Mouse (Mus musculus): ENCODE measurements around the gene Adgrg4. TPM values are rescaled to one million over a fixed set of nuclear protein-coding genes. Genes with fewer than 3 reads are reported as not detected.

Gene Adgrg4
- polyA plus RNA-seq (2015; fragmentation: Nextera tagmentation; extraction: Ambion mirVana): not detected in 2 replicates

DNA sequence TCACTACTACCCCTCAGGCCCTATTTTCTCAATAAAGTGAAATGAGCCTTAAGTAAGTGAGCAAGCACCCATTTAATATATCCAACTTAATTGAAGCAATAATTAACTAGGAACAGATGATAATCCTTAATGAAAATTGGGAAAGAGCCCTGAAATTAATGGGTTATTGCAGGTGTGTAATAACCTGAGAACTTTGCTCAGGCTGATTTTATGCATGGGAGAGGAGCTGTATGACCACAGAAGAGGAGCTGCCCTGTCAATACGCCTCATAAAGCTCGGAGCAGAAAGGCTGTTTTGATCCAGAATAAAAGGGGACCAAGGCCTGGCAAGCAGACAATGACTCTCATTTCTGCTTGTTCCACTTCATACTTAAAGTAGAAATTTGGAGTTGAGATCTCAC, at the start of gene Adgrg4:
Gene Adgrg4, plus strand, starts transcription at position 301 of the 400 bp plus-strand sequence.
- Histone ChIP-seq H3K4me1 (no peaks in the 10 kb centered on the region), H3K27me3 (no peaks in the 10 kb centered on the region), H3K4me3 (no peak within 1 kb of the TSS), H3K36me3 (no peaks in the 10 kb centered on the region), H3K4me2 (no peak within 1 kb of the TSS), H3K9ac (no peak within 1 kb of the TSS), H3K27ac (no peak within 1 kb of the TSS), H3K9me3 (no peaks in the 10 kb centered on the region)
- no peak for ATAC-seq (ENCODE audit: borderline replicate concordance, extremely low read depth, low FRiP score, low TSS enrichment)
- WGBS: 68% methylated on average over 2 of the region's 2 CpGs

DNA sequence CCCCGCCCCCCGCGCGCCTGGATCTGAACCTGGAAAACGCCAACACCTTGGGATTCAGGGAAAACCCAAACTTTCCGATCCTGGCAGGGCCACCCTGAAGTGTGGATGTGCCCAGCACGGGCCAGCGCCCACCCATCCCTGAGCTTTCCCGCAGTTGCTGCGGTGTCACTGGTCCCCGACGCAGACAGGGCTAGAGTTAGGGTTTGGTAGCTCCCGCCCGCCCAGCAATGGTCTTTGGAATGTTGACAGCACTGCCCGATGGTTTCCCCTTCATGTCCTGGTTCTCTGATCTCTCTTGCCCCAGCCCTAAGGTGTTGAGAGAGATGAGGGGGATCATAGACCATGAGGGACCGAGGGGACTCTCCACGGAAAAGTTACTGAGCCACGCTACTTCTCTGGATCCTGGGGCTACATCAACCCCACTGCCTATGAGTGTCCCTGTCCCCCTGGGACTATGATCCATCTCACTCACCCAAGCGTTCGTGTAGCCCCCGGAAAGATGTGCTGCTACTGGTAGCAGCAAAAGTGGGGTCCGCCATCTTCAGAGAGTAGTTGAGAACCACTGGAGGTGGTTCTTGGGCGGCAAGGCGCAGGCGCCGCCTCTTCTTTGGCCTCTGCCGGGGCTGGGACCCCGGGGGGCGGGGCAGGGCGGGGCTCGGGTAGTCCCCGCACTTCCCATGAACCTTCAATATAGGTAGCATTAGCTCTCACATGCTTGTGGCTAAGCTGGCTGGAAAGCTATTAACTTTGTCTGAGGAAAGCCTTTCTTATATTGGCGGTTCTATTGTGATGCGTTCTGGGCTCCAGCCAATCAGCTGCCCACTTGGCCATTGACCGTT, 48.0 kb upstream of the Adgrg4 start, which contains the start of gene Map7d3:
Gene Map7d3, minus strand, starts transcription at position 562 of the 839 bp plus-strand sequence.
- peak within 1 kb of the TSS; percentile 36 for H3K9ac ChIP-seq
- peak within 1 kb of the TSS; percentile 72 for H3K4me2 ChIP-seq
- H3K27ac ChIP-seq: no peak within 1 kb of the TSS
- 20% methylated on average over 35 of the region's 35 CpGs for WGBS
- peak; percentile 65; the same call in 1 of the 2 replicates for ATAC-seq (ENCODE audit: borderline replicate concordance, extremely low read depth, low FRiP score, low TSS enrichment)
- no peaks in the 10 kb centered on the region for H3K27me3 ChIP-seq
- H3K4me1 ChIP-seq: no peaks in the 10 kb centered on the region
- no peaks in the 10 kb centered on the region for H3K9me3 ChIP-seq
- H3K36me3 ChIP-seq: no peaks in the 10 kb centered on the region
- peak within 1 kb of the TSS; percentile 47 for H3K4me3 ChIP-seq

DNA sequence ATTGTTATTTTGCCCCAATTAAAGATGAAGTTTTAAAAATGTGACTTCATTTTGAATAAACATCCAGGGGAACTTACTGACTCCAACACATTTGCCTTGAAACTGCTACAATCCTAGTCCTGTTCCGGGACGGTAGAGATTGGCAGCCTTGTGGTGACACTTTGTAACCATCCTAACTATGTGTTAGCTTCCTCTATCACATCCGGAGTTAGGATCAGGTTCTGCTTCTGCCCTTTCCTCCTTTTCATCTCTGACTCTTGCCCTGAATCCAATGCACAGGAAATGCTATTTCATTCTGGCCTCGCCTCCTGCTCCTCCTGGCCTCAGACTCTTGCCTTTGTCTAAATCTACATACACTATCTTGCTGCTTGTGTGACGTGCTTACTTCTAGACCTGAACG, 42.5 kb upstream of the Adgrg4 start:
- Histone ChIP-seq H3K36me3 (no peaks in the 10 kb centered on the region), H3K27ac (no peak overlapping the region), H3K9me3 (no peaks in the 10 kb centered on the region), H3K27me3 (no peaks in the 10 kb centered on the region), H3K9ac (no peak overlapping the region), H3K4me1 (no peaks in the 10 kb centered on the region), H3K4me3 (no peak overlapping the region), H3K4me2 (no peak overlapping the region)
- no peak for ATAC-seq (ENCODE audit: borderline replicate concordance, extremely low read depth, low FRiP score, low TSS enrichment)
- 61% methylated on average over 6 of the region's 6 CpGs for WGBS

DNA sequence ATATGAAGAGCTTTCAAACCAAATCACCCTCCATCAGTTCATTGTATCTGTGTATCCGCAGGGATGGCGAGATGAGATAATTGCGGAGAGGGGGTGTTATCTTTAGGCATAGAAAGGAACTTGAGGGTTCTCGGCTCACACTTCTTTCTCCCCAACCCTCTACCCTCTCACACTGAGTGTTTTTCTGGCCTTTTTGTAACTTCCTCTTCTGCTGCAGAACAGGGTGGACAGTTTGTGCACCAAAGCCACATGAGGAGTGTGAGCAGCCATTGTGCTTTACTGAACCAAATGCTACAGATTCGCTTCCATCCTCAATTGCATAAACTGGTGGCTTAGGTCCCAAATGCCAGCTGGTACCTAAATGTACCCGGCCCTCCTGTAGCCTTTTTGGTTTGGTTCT, 34.1 kb upstream of the Adgrg4 start:
- no peak for ATAC-seq (ENCODE audit: borderline replicate concordance, extremely low read depth, low FRiP score, low TSS enrichment)
- Histone ChIP-seq H3K9ac (no peak overlapping the region), H3K36me3 (no peaks in the 10 kb centered on the region), H3K4me2 (no peak overlapping the region), H3K27ac (no peak overlapping the region), H3K9me3 (no peaks in the 10 kb centered on the region), H3K27me3 (no peaks in the 10 kb centered on the region), H3K4me1 (no peaks in the 10 kb centered on the region), H3K4me3 (no peak overlapping the region)
- WGBS: 81% methylated on average over 6 of the region's 6 CpGs

DNA sequence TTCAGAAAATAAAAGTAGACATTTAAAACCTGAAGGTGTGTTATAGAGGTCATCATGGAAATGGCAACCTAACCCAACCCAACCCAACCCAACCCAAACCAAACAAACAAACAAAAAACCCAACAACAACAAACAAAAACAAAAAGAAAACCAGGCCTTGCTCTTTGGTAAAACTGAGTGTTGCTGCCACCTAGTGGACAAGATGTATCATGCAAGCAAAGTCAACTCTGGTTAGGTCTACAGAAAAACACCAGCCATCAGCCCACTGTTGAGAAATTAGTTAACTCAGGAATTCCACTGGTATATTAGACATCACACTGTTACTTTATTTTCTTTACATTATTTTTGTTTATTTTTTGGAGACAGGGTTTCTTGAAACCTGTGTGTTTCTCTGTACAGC, 30.6 kb upstream of the Adgrg4 start:
- Histone ChIP-seq H3K9me3 (no peaks in the 10 kb centered on the region), H3K4me2 (no peak overlapping the region), H3K9ac (no peak overlapping the region), H3K36me3 (no peaks in the 10 kb centered on the region), H3K4me1 (no peaks in the 10 kb centered on the region), H3K4me3 (no peak overlapping the region), H3K27me3 (no peaks in the 10 kb centered on the region), H3K27ac (no peak overlapping the region)
- ATAC-seq (ENCODE audit: borderline replicate concordance, extremely low read depth, low FRiP score, low TSS enrichment): no peak

- H3K27ac ChIP-seq: no peak overlapping the region
- H3K9ac ChIP-seq: no peak overlapping the region
- H3K9me3 ChIP-seq: no peaks in the 10 kb centered on the region
- no peak overlapping the region for H3K4me3 ChIP-seq
- no peaks in the 10 kb centered on the region for H3K27me3 ChIP-seq
- no peaks in the 10 kb centered on the region for H3K4me1 ChIP-seq
- ATAC-seq (ENCODE audit: borderline replicate concordance, extremely low read depth, low FRiP score, low TSS enrichment): no peak
- no peak overlapping the region for H3K4me2 ChIP-seq
- WGBS: 67% methylated on average over 5 of the region's 5 CpGs
- H3K36me3 ChIP-seq: no peaks in the 10 kb centered on the region
Measured at GRCm38 (mm10) chrX:56841255-56841654, 28.7 kb upstream of the Adgrg4 start.

DNA sequence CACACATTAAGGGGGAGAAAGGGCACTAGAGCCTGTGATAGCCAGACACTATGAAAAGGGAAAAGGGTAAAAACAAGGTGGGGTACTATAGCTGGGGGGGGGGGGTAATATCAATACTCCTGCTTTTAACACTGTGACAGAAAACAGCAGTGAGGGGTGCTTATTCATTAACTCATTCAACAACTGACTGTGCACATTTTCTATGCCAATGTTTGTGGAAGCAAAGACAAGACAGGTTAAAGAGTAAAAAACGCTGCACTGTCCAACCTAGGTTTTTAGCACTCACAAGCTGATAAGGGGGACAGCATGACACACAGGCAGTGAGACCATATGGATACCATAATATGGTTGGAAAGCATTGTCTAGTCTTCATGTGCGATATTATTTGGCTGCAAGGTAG, 142.9 kb downstream of the Adgrg4 start:
- H3K27me3 ChIP-seq: no peaks in the 10 kb centered on the region
- no peak for ATAC-seq (ENCODE audit: borderline replicate concordance, extremely low read depth, low FRiP score, low TSS enrichment)
- no peak overlapping the region for H3K4me3 ChIP-seq
- 64% methylated on average over 2 of the region's 2 CpGs for WGBS
- H3K4me2 ChIP-seq: no peak overlapping the region
- no peak overlapping the region for H3K9ac ChIP-seq
- H3K36me3 ChIP-seq: no peaks in the 10 kb centered on the region
- no peaks in the 10 kb centered on the region for H3K4me1 ChIP-seq
- no peak overlapping the region for H3K27ac ChIP-seq
- H3K9me3 ChIP-seq: no peaks in the 10 kb centered on the region

- no peak for ATAC-seq (ENCODE audit: borderline replicate concordance, extremely low read depth, low FRiP score, low TSS enrichment)
- 72% methylated on average over 5 of the region's 5 CpGs for WGBS
- H3K4me1 ChIP-seq: no peaks in the 10 kb centered on the region
Measured at GRCm38 (mm10) chrX:57042774-57043173, 172.8 kb downstream of the Adgrg4 start, which contains the start of gene Brs3. Gene Brs3 (plus strand): TSS chrX:57043074.

GRCm38 (mm10) chrX:57043869-57044268, 173.9 kb downstream of the Adgrg4 start:
- Histone ChIP-seq H3K9me3 (no peaks in the 10 kb centered on the region), H3K4me1 (no peaks in the 10 kb centered on the region), H3K4me3 (no peak overlapping the region), H3K9ac (no peak overlapping the region), H3K4me2 (no peak overlapping the region), H3K27me3 (no peaks in the 10 kb centered on the region), H3K36me3 (no peaks in the 10 kb centered on the region), H3K27ac (no peak overlapping the region)
- WGBS: 85% methylated on average over 6 of the region's 6 CpGs
- no peak for ATAC-seq (ENCODE audit: borderline replicate concordance, extremely low read depth, low FRiP score, low TSS enrichment)

More at GRCm38 (mm10) chrX:57042774-57043173, 172.8 kb downstream of the Adgrg4 start, which contains the start of gene Brs3:
- Histone ChIP-seq H3K27ac (no peak within 1 kb of the TSS), H3K36me3 (no peaks in the 10 kb centered on the region), H3K4me3 (no peak within 1 kb of the TSS), H3K27me3 (no peaks in the 10 kb centered on the region), H3K9ac (no peak within 1 kb of the TSS), H3K9me3 (no peaks in the 10 kb centered on the region), H3K4me2 (no peak within 1 kb of the TSS)

Other genes with a start within 250 kb of the Adgrg4 start
- gene Fhl1, start 138.4 kb upstream of the Adgrg4 start, polyA plus RNA-seq (2015; fragmentation: Nextera tagmentation; extraction: Ambion mirVana): 366 and 418 TPM in 2 replicates
- 2.5 and 2.7 TPM in 2 replicates for gene Map7d3, start 47.8 kb upstream of the Adgrg4 start, polyA plus RNA-seq (2015; fragmentation: Nextera tagmentation; extraction: Ambion mirVana)
- gene Brs3, start 172.9 kb downstream of the Adgrg4 start, polyA plus RNA-seq (2015; fragmentation: Nextera tagmentation; extraction: Ambion mirVana): not detected in 2 replicates
- 71.2 and 73.1 TPM in 2 replicates for gene Htatsf1, start 183.4 kb downstream of the Adgrg4 start, polyA plus RNA-seq (2015; fragmentation: Nextera tagmentation; extraction: Ambion mirVana)
- gene Vgll1, start 217.9 kb downstream of the Adgrg4 start, polyA plus RNA-seq (2015; fragmentation: Nextera tagmentation; extraction: Ambion mirVana): 0.30 TPM in 1 of 2 replicates, not detected in the other

Data from lung, embryonic 15.5 days (tissue).